Mouse (Mus musculus): Measurements from ENCODE around the gene Adrm1.

DNA sequence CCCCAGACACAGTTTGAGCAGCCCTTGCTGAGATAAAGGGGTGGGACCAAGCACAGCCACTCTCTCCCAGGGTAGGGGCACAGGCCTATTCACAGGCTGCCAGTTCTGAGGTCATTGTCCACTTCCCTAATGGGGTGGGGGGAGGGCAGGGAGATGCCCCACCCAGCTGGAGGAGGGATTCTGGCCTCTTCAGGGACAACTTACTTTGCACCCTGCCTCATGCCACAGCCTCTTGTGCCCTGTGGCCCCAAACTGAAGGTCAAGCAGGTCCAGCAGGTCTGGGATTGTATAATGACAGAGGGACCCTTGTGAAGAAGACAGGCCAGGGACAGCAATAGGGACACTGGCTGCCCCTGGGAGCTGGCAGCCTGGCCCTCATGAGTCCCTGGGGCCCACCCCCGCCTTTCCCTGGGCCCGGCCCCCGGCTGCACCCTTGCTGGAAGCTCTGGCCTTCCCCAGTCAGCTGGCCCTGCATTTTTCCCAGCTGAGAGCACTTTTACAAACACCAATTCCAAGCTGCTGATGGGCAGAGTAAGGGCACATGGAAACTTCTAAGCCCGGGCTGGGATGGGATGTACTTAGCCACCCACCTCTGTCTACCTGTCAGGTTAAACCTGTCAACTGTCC, 43.2 kb downstream of the Adrm1 start:
- TF ChIP-seq CHD2 (IDR thresholded peaks at IDR 0.05; ENCODE audit: low read depth, low read length): no peak
- no peak for TF ChIP-seq ZC3H11A (IDR thresholded peaks at IDR 0.05; ENCODE audit: borderline replicate concordance, low read depth, low read length)
- no peak for TF ChIP-seq ZNF384 (IDR thresholded peaks at IDR 0.05; ENCODE audit: low read depth, low read length)
